Mouse (Mus musculus) heart, embryonic 15.5 days (tissue): ENCODE measurements around the gene Ncbp3. TPM values are rescaled to one million over a fixed set of nuclear protein-coding genes. Genes with fewer than 3 reads are reported as not detected.
"Not testable (repeated sequence)": the region's sequence is repeated elsewhere in the genome, so short reads cannot be mapped to it uniquely, and the experiment has no call there.

Source experiments
- ATAC-seq: fragments of 200-750 bp; cut with Nextera tagmentation; replicated peaks from 2 replicates; pipeline ENCODE4 v1.8.0; 2017; ENCODE audit warnings: low read depth, moderate TSS enrichment; ENCODE audit not compliant: insufficient number of reproducible peaks, insufficient read depth, low FRiP score
- H3K27ac ChIP-seq: fragments of 300-500 bp; sonication (generic); 2 replicates; pipeline ENCODE4 v1.5.1; 2015; ENCODE audit warnings: mild to moderate bottlenecking, inconsistent platforms
- H3K27me3 ChIP-seq: fragments of 300-500 bp; sonication (generic); 2 replicates; pipeline ENCODE4 v1.6.1; 2015; ENCODE audit warnings: inconsistent platforms
- H3K36me3 ChIP-seq: fragments of 300-500 bp; sonication (generic); 2 replicates; pipeline ENCODE4 v1.6.1; 2015; ENCODE audit warnings: mild to moderate bottlenecking, inconsistent platforms
- H3K4me1 ChIP-seq: fragments of 300-500 bp; sonication (generic); replicated peaks from 2 replicates; pipeline ENCODE4 v1.6.1; 2015; ENCODE audit warnings: inconsistent platforms
- H3K4me2 ChIP-seq: fragments of 300-500 bp; sonication (generic); 2 replicates; pipeline ENCODE4 v1.6.1; 2015; ENCODE audit warnings: inconsistent platforms, mild to moderate bottlenecking, moderate library complexity
- H3K4me3 ChIP-seq: fragments of 300-500 bp; sonication (generic); 2 replicates; pipeline ENCODE4 v1.5.1; 2015; ENCODE audit warnings: mild to moderate bottlenecking, inconsistent platforms
- H3K9ac ChIP-seq: fragments of 300-500 bp; sonication (generic); 2 replicates; pipeline ENCODE4 v1.6.1; 2015; ENCODE audit warnings: mild to moderate bottlenecking, inconsistent platforms
- H3K9me3 ChIP-seq: fragments of 300-500 bp; sonication (generic); replicated peaks from 2 replicates; pipeline ENCODE4 v1.6.1; 2016; ENCODE audit warnings: inconsistent platforms
- WGBS: fragments of 180-500 bp; shearing (Covaris S2); methylation state at CpG from one replicate; pipeline ENCODE4 v1.1.7; 2015; ENCODE audit warnings: mixed read lengths; 5-methylcytosine and 5-hydroxymethylcytosine counted together
- polyA plus RNA-seq: library from polyadenylated mRNA; unstranded; fragments of >200 nt; fragmentation: Nextera tagmentation; extraction: Ambion mirVana; gene quantifications from 2 replicates; pipeline ENCODE4 v1.2.1, GENCODE M21; 2015

Gene Ncbp3
- polyA plus RNA-seq, 1 experiment from 2014 or later, result 9.5 TPM

DNA sequence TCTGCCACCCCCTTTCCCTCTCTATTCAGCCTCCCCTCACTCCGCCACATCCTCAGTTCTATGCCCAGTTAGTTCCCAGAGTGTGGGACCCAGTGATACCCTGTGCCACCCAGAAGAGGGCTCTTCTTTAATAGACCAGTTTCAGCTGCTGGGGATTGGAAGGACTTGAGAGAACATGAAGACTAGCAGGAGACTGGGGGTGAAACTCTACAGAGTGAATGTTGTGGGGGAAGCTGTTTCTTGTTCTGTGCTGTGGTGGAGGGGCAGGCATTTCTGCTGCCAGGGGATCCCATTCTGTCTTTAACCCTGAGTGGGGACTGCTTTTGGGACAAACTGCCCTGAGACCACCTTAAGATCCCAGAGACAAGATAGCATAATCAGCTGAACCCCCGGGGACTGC, 43.2 kb downstream of the Ncbp3 start:
- 68% methylated on average over 2 of the region's 2 CpGs for WGBS
- no peaks in the 10 kb centered on the region for H3K36me3 ChIP-seq
- H3K9ac ChIP-seq, result no peak overlapping the region
- H3K27ac ChIP-seq, result no peak overlapping the region
- H3K9me3 ChIP-seq, result no peaks in the 10 kb centered on the region
- ATAC-seq, result no peak
- no peaks in the 10 kb centered on the region for H3K27me3 ChIP-seq
- H3K4me3 ChIP-seq, result no peak overlapping the region
- H3K4me2 ChIP-seq, result no peak overlapping the region
- H3K4me1 ChIP-seq, result peaks cover 23% of the 10 kb centered on the region

DNA sequence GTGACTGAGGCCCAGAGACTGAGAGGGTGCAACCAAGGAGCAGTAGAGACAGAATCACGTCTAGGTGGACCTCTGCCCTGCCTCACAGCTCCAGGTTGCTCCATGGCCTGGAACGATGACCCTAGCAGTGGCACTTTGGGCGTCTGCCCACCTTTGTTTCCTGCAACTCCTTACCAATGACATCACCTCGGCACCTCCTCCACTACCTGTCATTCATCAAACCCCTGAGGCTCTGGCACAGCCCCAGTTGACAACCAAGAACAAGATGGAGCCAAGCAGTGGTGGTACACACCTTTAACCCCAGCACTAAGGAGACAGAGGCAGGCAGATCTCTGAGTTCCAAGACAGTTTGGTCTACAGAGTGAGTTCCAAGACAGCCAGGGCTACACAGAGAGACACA, 44.5 kb downstream of the Ncbp3 start:
- 66% methylated on average over 4 of the region's 4 CpGs for WGBS
- Histone ChIP-seq H3K27ac (no peak overlapping the region), H3K4me2 (no peak overlapping the region)

DNA sequence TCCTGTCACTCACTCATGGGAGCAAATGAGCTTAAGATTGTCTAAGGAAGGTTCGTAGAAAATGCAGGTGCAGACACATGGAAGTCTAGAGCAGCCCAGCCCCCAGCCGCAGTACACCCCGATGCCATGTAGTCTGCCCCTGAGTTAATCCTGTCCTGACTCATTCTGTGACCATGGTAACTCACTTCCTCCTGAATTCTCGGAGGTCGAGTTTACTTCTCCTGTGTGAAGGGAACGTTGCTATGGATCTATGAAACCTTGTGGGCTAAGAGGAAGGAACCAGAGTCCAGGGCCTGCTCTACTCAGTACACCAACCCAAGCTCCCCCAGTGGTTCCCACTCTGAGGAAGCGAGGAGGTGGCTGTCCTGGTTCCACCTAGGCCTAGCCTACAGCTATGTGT, 45.3 kb downstream of the Ncbp3 start:
- Histone ChIP-seq H3K4me3 (no peak overlapping the region), H3K4me1 (peaks cover 10% of the 10 kb centered on the region), H3K9me3 (no peaks in the 10 kb centered on the region), H3K9ac (no peak overlapping the region), H3K27me3 (no peaks in the 10 kb centered on the region), H3K36me3 (no peaks in the 10 kb centered on the region), H3K27ac (no peak overlapping the region), H3K4me2 (no peak overlapping the region)
- WGBS, result 73% methylated on average over 7 of the region's 7 CpGs
- no peak; the same call in 1 of the 2 replicates for ATAC-seq

More for the DNA sequence above, 44.5 kb downstream of the Ncbp3 start:
- H3K9ac ChIP-seq, result no peak overlapping the region
- H3K4me1 ChIP-seq, result peaks cover 16% of the 10 kb centered on the region
- H3K9me3 ChIP-seq, result no peaks in the 10 kb centered on the region
- H3K27me3 ChIP-seq, result no peaks in the 10 kb centered on the region
- no peaks in the 10 kb centered on the region for H3K36me3 ChIP-seq
- ATAC-seq, result no peak
- H3K4me3 ChIP-seq, result no peak overlapping the region

DNA sequence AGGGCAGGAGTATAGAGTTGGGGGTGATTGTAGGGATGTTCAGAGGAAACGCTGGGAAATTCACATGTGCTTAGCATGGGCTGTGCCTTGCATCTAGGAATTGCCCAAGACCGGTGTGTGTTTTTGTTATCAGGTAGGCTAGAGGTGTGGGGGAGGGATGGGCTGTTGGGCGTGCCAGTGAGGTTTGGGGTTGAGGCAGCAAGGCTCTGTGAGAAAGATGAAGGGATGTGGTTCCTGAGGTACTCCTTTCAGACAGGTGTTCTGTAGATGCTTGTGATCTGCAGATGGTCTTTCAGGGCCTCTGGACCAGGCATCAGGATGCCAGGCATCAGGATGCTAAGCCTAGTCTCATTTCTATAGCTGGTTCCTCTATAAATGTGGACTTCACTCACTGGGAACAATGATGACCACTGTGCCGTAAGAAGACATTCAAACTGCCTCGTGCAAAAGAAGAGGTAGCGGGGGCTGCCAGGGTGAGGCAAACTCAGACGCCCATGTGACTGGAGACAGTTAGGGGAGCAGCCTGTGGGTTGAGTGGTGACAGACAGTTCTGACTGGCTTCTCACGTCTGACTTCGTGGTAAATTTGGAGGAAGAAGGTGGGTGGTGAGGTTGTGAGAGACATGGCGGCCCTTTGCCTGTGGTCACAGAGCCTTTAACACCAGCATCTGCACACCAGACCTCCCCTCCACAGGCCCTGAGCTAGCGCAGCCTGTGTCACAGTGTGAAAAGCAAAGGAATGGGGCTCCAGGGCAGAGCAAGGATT, 46.8 kb downstream of the Ncbp3 start:
- 57% methylated on average over 11 of the region's 11 CpGs for WGBS
- no peaks in the 10 kb centered on the region for H3K27me3 ChIP-seq
- H3K4me3 ChIP-seq, result no peak overlapping the region
- H3K9me3 ChIP-seq, result no peaks in the 10 kb centered on the region
- H3K27ac ChIP-seq, result no peak overlapping the region
- H3K9ac ChIP-seq, result no peak overlapping the region
- H3K4me1 ChIP-seq, result no peaks in the 10 kb centered on the region
- no peaks in the 10 kb centered on the region for H3K36me3 ChIP-seq
- ATAC-seq, result no peak
- H3K4me2 ChIP-seq, result no peak overlapping the region

DNA sequence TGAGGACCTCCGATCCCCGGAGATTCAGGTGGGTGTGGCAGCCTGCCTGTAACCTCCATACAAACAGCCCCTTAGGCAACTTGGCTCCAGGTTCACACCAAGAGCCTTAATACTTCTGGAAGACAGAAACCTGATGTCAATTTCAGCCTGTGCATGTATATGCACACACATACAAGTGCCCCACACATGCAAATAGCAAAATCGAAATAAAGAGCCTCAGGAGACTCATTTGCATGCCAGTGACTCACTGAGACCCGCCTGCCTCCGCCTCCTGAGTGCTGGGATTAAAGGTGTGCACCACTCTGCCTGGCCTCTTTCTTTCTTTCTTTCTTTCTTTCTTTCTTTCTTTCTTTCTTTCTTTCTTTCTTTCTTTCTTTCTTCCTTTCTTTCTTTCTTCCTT, 51.3 kb downstream of the Ncbp3 start:
- ATAC-seq, result no peak
- H3K9me3 ChIP-seq, result no peaks in the 10 kb centered on the region
- WGBS, result 66% methylated on average over 5 of the region's 5 CpGs
- no peaks in the 10 kb centered on the region for H3K27me3 ChIP-seq
- H3K36me3 ChIP-seq, result no peaks in the 10 kb centered on the region
- no peak overlapping the region for H3K27ac ChIP-seq
- no peak overlapping the region for H3K4me3 ChIP-seq
- H3K4me1 ChIP-seq, result no peaks in the 10 kb centered on the region
- no peak overlapping the region for H3K9ac ChIP-seq
- no peak overlapping the region for H3K4me2 ChIP-seq

DNA sequence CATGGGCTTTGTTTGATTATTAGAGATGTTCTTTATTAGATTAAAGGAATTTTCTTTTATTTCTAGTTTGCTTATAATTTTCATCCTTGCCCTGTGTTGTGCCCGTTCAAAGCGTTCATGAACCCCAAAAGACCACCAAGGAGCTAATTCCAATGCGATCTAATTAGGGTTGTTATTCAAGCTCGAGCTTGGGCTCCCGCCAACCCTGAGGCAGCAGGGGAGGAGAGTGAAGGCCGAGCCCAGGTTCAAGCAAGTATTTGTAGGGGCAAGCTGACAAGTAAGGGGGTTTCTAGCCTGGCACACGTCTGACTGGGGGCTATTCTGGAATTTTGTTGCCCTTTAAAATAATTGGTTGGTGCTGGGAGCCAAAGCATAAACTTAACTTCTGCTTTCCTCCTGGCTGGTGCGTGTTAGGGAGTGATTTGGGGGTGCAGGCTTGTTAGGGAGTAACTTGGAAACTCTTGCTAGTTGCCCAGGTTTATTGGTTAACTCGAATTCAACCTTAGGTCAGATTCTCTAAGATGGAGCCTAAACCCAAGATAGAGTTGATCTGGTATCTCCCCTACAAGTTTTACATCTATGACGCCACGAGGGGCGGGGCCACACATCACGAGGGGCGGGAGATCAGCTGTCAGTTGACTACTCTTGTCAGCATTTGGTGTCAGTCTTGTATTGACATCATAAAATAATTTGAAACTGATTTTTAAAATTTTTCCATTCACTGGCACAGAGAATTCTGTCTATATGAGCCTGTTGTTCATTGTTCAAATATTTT, 52.6 kb downstream of the Ncbp3 start:
- no peak for ATAC-seq
- H3K36me3 ChIP-seq, result no peaks in the 10 kb centered on the region
- no peaks in the 10 kb centered on the region for H3K4me1 ChIP-seq
- H3K27ac ChIP-seq, result no peak overlapping the region
- no peak overlapping the region for H3K4me3 ChIP-seq
- WGBS, result 73% methylated on average over 14 of the region's 14 CpGs
- H3K4me2 ChIP-seq, result no peak overlapping the region
- H3K9ac ChIP-seq, result no peak overlapping the region
- H3K27me3 ChIP-seq, result no peaks in the 10 kb centered on the region
- no peaks in the 10 kb centered on the region for H3K9me3 ChIP-seq

DNA sequence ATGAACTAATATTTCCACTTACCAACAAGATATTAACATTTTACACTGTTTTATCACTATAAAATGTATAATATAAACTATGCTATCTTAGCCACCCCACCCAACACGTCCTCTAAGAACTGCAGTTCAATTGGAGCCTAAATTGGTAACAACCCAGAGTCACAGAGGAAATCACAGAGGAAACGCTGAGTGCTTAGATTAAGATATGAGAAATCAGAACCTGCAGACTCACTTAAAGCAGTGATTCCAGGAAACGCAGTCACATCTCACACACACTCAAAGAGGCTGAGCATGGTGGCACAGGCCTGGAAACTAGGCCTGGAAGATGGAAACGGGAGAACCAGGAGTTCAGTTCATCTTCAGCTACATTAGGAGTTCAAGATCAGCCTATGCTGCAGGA, 53.7 kb downstream of the Ncbp3 start:
- Histone ChIP-seq H3K27ac (no peak overlapping the region), H3K9ac (no peak overlapping the region)

DNA sequence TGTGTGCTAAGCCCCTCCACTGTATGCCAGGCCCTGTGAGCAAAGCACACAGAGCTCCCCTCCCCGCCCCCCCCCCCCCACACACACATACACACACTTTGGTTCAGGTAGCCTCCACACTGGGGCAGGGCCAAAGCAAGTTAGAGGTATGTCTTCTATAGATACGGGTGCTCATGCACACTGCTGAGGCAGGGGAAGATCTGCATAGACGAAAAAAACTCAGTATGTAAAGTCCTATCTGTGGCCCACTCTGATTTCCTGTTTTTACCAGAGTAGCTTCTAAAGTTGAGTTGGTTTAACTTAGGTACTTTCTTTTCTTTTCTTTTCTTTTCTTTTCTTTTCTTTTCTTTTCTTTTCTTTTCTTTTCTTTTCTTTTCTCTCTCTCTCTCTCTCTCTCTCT, 57.7 kb downstream of the Ncbp3 start:
- peaks cover 20% of the 10 kb centered on the region for H3K4me1 ChIP-seq
- 45% methylated on average over 3 of the region's 3 CpGs for WGBS
- H3K27ac ChIP-seq, result no peak overlapping the region
- no peak for ATAC-seq
- no peak overlapping the region for H3K9ac ChIP-seq
- H3K4me3 ChIP-seq, result no peak overlapping the region
- H3K27me3 ChIP-seq, result no peaks in the 10 kb centered on the region
- no peaks in the 10 kb centered on the region for H3K9me3 ChIP-seq
- H3K36me3 ChIP-seq, result no peaks in the 10 kb centered on the region
- no peak overlapping the region for H3K4me2 ChIP-seq

More for the DNA sequence above, 53.7 kb downstream of the Ncbp3 start:
- no peaks in the 10 kb centered on the region for H3K9me3 ChIP-seq
- ATAC-seq, result no peak
- H3K4me2 ChIP-seq, result no peak overlapping the region
- H3K4me3 ChIP-seq, result no peak overlapping the region
- no peaks in the 10 kb centered on the region for H3K27me3 ChIP-seq
- no peaks in the 10 kb centered on the region for H3K4me1 ChIP-seq
- 50% methylated on average over 4 of the region's 4 CpGs for WGBS
- no peaks in the 10 kb centered on the region for H3K36me3 ChIP-seq

DNA sequence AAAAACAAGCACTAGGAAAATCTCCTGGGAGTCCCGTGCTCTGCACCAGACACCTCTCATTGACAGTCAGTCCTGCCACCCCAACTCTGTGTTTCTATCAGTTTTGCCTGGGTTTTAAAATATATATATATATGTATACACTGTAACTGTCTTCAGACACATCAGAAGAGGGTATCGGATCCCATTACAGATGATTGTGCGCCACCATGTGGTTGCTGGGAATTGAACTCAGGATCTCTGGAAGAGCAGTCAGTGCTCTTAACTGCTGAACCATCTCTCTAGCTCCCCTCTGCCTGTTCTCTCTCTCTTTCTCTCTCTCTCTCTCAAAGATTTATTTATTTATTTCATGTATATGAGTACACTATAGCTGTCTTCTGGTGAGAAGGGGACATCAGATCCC, 59.8 kb downstream of the Ncbp3 start:
- not testable (repeated sequence) for H3K4me3 ChIP-seq, H3K27ac ChIP-seq, ATAC-seq, H3K27me3 ChIP-seq, H3K9ac ChIP-seq, H3K9me3 ChIP-seq, H3K36me3 ChIP-seq, H3K4me2 ChIP-seq
- H3K4me1 ChIP-seq, result peaks cover 20% of the 10 kb centered on the region
- 30% methylated on average over 3 of the region's 3 CpGs for WGBS

DNA sequence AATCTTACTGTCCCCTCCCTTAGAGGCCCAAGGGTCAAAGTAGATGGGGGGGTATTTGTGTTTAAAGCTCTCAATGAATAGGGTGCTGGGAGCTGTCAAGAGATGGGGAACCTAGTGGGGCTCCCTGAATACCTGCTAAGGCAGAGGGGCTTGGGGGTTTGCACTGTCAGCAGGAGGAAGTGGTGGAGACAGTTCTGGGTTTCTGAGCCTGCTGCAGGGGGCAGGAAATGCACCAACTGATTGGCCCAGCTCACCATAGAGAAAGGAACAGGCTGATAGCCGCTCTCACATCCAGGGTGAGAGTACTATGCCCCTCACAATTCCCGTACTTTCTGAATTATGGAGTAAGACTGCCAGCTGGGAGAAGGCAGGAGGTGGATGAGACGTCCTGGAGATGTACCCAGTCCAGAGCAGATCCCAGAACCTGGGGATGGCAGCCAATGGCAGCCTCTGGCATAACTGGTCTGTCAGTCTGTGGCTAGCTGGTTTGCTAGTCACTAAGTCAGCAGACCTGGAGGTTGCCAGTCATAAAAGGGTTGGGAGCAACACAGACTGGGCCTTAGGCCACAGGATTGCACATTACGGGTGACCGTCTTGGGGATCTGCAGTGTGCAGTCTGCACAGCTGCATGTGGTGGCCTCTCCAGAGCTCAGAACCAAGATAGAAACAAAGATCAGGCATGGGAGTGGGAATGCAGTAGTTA, 60.8 kb downstream of the Ncbp3 start:
- H3K4me1 ChIP-seq, result peaks cover 20% of the 10 kb centered on the region
- H3K27me3 ChIP-seq, result no peaks in the 10 kb centered on the region
- peak overlapping the region; percentile 54 for H3K27ac ChIP-seq
- H3K4me3 ChIP-seq, result no peak overlapping the region
- 55% methylated on average over 5 of the region's 5 CpGs for WGBS
- ATAC-seq, result no peak
- peak overlapping the region; percentile 28; the same call in 1 of the 2 replicates for H3K9ac ChIP-seq
- H3K4me2 ChIP-seq, result no peak overlapping the region
- no peaks in the 10 kb centered on the region for H3K9me3 ChIP-seq
- H3K36me3 ChIP-seq, result no peaks in the 10 kb centered on the region

DNA sequence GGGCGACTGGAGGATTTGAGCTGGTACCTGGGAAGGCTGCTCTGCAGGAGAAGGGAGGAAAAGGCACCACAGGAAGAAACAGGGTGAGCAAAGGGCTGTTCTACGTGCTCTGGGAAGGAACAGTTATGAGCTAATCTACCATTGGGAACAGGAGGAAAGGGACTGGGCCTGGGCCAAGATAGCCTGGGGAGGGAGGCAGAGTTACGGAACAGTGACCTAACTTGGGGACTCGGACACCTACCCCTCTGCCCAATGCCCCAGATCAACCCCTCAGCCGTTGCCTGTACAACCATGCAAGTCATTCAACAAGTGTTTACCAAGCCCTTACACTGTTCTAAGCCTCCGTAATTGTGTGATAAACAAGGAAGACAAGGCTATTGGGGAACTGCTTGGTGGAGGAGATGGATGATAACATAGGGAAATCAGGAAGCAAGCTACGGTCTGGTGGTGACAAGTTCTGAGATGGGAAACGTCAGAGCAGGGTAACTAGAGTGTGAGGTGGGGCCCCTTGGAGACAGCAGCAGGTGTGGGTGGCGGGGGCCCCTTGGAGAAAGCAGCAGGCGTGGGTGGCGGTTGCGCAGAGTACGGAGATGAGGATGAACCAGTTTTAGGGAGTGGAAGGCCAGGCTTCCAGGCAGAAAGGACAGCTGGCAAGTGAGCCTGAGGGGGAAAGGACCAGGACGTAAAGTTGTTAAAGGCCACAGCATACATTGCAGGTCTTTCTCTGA, 61.5 kb downstream of the Ncbp3 start:
- WGBS, result 62% methylated on average over 14 of the region's 14 CpGs
- H3K36me3 ChIP-seq, result no peaks in the 10 kb centered on the region
- H3K4me3 ChIP-seq, result no peak overlapping the region
- no peaks in the 10 kb centered on the region for H3K27me3 ChIP-seq
- H3K4me2 ChIP-seq, result no peak overlapping the region
- H3K9me3 ChIP-seq, result no peaks in the 10 kb centered on the region
- H3K4me1 ChIP-seq, result peaks cover 20% of the 10 kb centered on the region
- peak; percentile 51 for ATAC-seq
- H3K27ac ChIP-seq, result peak overlapping the region; percentile 54
- 0 out of 2 replicates have a peak overlapping the region, but pooled peaks have one; percentile 28 for H3K9ac ChIP-seq
